Mouse (Mus musculus): Measurements from ENCODE around the gene Chic2. TPM values are rescaled to one million over a fixed set of nuclear protein-coding genes. Genes with fewer than 3 reads are reported as not detected.

The Chic2 gene
- polyA plus RNA-seq (2012; rRNA removed) = 33.5 and 35.7 TPM in 2 replicates

GRCm38 (mm10) chr5:75044310-75044904 lies at the start of gene Chic2:
TSS of gene Chic2 (minus strand) at chr5:75044774.

GRCm38 (mm10) chr5:75075383-75075941 lies 30.9 kb upstream of the Chic2 start, which contains the start of gene Gsx2:
TSS of gene Gsx2 (plus strand) at chr5:75075601.

Other genes starting within 250 kb of the Chic2 start
- gene Gsx2, start 30.8 kb upstream of the Chic2 start, polyA plus RNA-seq (2012; rRNA removed) = 2.8 and 5.6 TPM in 2 replicates
- 11.1 and 30.5 TPM in 2 replicates for gene Pdgfra, start 107.5 kb upstream of the Chic2 start, polyA plus RNA-seq (2012; rRNA removed)

Data from central nervous system, embryonic 14 days (tissue).